Mouse (Mus musculus): ENCODE measurements around the gene Tmsb15a. TPM values are rescaled to one million over a fixed set of nuclear protein-coding genes. Genes with fewer than 3 reads are reported as not detected.
"Not testable (repeated sequence)": the region's sequence is repeated elsewhere in the genome, so short reads cannot be mapped to it uniquely, and the experiment has no call there.

Gene Tmsb15a
- total RNA-seq (2017), result not detected in 2 replicates

DNA sequence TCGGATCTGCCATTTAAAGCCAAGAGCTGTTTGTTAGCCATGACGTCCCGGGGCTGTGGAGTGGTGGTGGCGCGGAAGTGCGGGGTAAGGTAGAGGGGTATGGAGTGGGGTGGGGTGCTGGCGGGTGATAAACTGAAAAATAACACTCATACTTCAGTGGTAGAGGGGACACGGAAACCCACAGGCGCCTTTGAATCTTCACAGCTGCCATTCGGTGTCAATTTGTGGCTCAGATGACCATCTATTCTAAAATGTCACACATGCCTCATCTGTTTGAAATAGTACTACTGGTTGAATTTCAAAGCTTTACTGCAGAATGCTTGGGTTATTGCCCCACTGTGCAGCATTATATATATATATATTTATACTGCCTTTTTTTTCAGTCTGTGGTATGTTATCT lies at the start of gene Tmsb15a:
Gene Tmsb15a (minus strand): TSS at position 101 of the 400 bp plus-strand sequence.
- no peak for ATAC-seq (replicated peaks; ENCODE audit: low read depth, poor library complexity, severe bottlenecking)

DNA sequence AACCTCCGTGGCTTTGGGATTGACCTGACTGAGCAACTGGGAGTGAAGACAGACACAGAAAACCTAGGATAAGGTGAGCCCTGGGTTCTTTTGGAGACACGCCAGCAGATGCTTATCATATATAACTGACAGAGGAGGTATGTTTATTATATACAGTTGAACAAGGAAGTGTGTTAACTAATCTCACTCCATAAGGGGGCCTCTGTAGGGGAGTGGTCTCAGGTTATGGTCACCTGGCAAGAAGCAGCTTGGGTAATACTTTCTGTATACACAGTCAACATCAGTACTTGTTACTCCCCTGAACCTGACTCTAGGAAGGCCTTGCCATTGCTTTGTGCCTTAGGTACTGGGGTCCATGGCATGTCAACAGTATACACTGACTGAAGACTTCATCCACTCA lies 43.5 kb upstream of the Tmsb15a start:
- no peak for ATAC-seq (replicated peaks; ENCODE audit: low read depth, poor library complexity, severe bottlenecking)

DNA sequence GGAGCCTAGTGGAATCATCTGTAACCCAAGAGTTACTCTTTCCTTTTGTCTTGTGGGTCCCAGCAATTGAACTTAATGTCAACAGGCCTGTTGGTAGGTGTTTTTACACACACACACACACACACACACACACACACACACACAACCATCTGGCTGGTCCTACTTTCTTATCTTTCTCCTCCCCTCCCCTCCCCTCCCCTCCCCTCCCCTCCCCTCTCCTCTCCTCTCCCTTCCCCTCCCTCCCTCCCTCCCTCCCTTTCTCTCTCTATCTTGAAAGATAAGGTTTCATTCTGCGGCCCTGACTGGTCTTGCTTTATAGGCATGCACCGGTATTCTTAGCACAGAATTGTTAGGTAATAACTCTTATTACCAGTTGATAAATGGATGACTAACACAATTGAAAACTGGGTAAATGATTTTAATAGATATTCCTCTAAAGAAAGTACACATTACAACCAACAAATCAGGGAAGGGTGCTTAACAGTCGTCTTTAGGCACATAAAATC lies 43.0 kb upstream of the Tmsb15a start:
- ATAC-seq (replicated peaks; ENCODE audit: low read depth, poor library complexity, severe bottlenecking), result no peak

DNA sequence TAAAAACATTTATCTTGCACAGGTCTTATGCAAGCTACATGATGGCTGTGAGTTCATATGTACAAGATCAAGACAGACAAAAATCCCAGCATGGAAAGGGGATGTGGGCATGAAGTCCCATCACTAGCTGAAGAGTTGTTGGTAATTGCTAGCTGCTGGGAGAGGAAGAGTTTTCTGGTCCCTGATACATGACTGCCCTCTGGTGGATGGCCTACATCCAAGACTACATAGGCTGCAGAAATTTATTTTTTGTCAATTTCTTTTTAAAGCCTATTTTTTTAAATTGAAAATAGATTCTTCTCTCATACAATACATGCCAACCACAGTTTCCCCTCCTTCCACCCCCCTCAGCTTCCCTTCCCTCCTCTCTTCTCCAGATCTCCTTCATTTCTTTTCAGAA lies 36.6 kb upstream of the Tmsb15a start:
- ATAC-seq (replicated peaks; ENCODE audit: low read depth, poor library complexity, severe bottlenecking), result peak; percentile 45; the same call in 1 of the 2 replicates

DNA sequence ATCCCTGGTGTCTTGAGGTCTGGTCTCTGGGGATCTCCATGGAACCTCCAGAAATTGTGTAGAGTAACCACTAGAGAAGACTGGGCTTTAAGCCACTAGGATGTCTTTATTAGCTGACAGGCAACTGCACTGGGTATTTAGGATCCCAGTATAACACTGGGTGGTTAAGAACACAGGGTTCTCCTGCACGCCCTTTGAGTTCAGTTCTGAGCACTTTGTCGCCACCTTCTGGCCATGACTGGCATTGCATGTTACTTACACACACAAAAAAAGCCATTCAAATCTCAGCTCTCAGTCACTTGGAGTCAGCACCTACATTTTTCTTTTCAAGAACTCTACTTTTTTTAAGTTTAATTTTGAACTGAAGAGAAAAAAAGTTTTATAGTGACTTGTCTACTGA lies 27.8 kb upstream of the Tmsb15a start:
- peak; percentile 86 for ATAC-seq (replicated peaks; ENCODE audit: low read depth, poor library complexity, severe bottlenecking)

DNA sequence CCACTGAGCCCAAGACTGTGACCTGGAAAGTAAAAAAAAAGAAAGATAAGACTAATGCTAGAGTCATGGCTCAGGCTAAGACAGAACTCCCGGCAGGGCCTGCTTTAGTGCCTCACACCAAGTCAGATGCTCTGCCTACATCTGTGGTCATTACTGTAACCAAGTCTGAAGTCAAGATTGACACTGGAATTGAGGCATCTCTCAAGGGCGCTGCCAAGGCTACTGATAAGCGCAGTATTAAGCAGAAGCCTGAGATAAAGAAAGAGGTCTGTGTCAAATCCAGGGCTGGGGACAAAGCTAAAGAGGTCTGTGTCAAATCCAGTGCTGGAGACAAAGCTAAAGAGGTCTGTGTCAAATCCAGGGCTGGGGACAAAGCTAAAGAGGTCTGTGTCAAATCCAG lies 20.3 kb upstream of the Tmsb15a start:
- ATAC-seq (replicated peaks; ENCODE audit: low read depth, poor library complexity, severe bottlenecking), result not testable (repeated sequence)

DNA sequence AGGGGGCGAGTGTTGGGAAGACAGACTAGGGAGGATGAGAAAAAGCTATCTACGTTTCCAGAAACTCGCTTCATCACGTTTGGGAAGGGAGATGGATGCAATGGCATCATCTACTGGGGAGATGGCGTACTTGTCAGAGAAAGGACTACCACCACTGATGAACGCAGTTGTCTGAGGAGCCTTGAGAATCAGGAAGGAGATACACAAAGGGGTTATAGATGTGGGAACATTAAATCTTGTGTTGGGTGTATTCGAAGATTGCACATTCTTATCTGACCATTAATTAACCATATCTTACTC lies 17.9 kb upstream of the Tmsb15a start:
- peak; percentile 5; the same call in 1 of the 2 replicates for ATAC-seq (replicated peaks; ENCODE audit: low read depth, poor library complexity, severe bottlenecking)

DNA sequence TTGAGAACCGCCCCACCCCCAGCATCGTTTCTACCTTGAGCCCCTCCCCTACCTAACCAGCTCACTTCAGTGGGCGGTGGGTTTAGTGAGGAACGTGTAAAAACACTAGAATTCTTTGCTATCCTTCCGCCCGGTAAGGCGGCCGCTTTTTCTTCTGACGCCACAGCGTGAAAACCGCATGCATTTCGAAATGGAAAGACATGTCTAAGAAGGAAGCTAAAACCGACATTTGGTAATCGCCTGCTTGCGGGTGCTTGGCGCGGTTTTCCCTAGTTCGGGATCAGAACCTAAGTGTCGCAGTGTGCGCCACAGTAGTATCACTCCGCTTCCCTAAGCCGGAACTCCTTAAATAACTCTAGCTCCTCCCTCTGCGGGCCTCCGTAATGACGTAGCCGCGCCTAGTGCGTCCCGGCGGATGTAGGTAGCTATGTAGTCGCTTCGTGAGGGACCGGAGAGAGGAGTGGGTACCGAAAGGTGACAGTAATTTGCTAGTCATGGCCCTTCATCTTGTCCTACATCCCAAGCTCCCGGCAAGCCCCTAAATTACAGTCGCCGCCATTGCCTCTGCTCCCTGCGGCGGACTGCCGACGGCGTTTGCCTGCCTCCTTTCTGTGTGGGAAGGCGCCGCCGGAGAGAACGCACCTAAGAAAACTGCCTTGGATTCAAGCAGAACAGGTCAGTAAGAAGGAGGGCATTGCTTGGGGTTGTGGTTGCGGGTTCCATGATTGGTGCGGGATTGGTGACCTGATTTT lies 17.4 kb upstream of the Tmsb15a start, which contains the start of the genes Armcx5 and Gprasp1:
Gene Armcx5 (plus strand): TSS at position 430 of the 752 bp plus-strand sequence.
Gene Gprasp1 (plus strand): TSS at position 430 of the 752 bp plus-strand sequence.
- peak; percentile 100 for ATAC-seq (replicated peaks; ENCODE audit: low read depth, poor library complexity, severe bottlenecking)

DNA sequence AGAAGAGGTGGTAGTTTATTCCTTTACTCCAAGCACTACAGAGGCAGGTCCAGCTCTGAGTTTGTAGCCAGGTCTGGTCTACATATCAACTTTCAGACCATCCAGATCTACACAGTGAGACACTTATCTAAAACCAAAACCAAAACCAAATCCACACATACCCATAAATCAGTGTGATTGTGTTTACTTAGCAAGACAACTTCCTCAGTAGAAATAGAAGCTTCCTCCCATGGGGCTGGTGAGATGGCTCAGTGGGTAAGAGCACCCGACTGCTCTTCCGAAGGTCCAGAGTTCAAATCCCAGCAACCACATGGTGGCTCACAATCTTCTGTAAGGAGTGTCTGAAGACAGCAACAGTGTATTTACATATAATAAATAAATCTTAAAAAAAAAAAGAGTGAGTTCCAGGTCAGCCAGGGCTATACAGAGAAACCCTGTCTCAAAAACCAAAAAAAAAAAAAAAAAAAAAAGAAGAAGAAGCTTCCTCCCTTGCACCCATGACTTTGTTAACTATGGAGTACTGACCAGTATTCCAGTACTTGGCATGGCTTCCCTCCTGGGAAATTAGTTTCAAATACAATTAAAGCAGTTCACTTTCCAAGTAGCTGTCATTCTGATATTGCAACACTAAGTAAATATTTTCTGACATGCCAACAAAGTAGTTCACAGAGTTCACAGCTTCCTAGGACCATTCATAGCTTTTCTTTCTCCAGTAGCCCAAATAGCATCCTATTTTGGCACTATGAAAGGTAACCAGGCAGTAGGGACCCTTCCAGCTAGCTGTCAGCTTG lies 13.9 kb upstream of the Tmsb15a start:
- no peak for ATAC-seq (replicated peaks; ENCODE audit: low read depth, poor library complexity, severe bottlenecking)

DNA sequence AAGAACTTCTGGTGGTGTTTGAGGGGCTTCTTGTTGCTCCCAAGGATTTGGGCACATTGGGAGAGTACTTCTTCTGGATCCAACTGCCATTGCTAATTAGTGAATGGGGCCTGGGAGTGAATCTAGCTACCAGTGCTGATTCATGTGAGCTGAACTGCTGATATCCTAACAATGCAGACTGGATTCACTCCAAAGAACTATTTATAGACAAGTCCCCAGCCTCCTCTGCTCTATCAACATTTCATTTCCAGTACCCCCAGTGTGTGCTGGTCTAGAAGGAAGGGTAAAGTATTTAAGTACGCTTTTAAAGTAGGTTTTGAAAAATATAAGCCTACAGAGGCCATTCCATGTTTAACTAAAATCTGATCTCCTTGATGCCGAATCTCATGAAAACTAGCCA lies 12.2 kb downstream of the Tmsb15a start:
- no peak for ATAC-seq (replicated peaks; ENCODE audit: low read depth, poor library complexity, severe bottlenecking)

DNA sequence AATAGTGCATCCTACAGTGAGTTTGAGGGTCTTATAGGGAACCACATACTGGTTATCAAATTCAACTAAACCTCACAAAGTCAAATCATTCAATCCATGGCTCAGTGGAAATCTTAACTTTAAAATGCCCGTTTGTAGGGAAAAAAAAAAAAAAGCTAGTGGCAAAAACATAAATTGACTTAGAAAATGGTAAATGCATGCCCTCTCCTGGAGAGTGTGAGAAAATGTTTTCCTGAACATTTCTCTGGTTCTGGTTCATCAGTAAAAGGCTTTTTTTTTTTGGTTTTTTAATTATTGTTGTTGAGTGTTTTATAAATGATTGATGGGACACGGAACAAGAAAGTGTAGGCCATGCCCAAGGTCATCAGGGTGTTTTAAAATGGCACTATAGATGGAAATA lies 20.7 kb downstream of the Tmsb15a start:
- ATAC-seq (replicated peaks; ENCODE audit: low read depth, poor library complexity, severe bottlenecking), result no peak

DNA sequence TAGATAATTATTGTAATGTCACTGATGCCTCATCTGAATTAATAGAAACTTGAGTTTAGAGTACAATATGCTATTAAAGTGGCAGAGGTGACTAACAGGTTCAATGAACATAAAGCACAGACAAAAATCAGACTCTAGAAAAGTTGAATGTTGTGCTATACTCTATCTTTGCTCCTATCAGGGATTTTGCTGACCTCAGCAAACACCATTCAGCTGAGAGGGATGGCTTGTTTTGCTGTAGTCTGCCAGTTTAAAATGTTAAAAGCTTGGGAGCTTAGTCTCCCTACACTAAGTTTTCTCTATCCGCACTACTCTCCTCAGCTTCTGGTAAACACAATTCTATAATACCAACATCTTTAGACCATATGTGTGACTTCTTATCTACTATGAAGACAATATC lies 21.9 kb downstream of the Tmsb15a start:
- ATAC-seq (replicated peaks; ENCODE audit: low read depth, poor library complexity, severe bottlenecking), result no peak

DNA sequence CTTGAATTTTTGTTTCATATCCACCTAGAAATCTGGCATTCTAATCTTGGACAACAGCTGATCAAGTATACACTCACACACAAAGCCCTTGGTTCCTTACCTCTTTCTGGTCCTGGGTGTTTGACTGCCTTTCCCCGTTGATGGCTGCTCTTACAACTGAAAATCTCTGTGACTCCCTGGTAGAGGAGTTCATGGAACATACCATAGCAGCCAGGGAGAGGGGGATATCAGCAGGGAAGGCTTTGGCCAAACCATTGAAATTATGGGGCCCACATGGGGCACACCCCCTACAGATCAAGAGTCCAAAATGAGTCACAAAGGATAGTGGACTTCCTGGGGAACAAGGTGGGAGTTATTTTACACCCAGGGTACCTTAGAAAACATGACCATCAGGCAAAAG lies 31.4 kb downstream of the Tmsb15a start, which contains the start of gene Tcp11x2:
Gene Tcp11x2 (minus strand): TSS at position 158 of the 400 bp plus-strand sequence.
- no peak for ATAC-seq (replicated peaks; ENCODE audit: low read depth, poor library complexity, severe bottlenecking)

DNA sequence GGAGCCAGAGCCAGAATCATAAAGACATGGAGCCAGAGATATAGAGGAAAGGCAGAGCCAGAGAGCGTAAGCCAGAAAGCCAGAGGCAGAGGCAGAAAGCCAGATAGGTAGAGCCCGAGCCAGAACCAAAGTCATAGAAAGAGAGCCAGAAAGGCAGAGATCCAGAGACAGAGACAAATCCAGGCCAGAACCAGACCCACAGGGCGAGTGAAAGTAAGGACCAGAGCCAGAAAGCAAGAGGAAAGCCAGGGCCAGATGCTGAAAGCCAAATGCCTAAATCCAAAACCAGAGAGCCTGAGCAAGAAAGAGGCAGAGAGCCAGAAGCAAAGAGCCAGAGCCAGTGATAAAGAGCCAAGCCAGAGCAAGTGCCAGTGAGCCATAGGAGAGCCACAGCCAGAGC lies 37.3 kb downstream of the Tmsb15a start:
- ATAC-seq (replicated peaks; ENCODE audit: low read depth, poor library complexity, severe bottlenecking), result no peak

DNA sequence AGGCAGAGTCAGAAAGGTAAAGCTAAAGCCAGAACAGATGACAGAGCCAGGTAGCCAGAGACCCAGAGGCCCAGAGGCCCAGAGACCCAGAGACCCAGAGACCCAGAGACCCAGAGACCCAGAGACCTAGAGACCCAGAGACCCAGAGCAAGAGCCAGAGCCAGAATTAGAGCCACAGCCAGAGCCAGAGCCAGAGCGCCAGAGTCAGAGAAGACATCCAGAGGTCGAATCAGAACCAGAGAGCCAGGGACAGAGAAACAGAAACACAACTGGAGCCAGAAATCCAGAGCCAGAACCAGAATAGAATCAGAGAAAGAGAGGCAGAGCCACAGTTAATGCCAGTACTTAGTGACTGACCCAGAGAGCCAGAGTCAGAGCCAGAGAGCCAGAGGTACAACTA lies 43.2 kb downstream of the Tmsb15a start:
- ATAC-seq (replicated peaks; ENCODE audit: low read depth, poor library complexity, severe bottlenecking), result no peak

Other genes starting within 250 kb of the Tmsb15a start
- gene AV320801, start 230.7 kb downstream of the Tmsb15a start, total RNA-seq (2017), result not detected in 2 replicates
- gene Nxf7, start 126.5 kb downstream of the Tmsb15a start, total RNA-seq (2017), result 0.05 and 0.87 TPM in 2 replicates
- gene Prame, start 97.6 kb downstream of the Tmsb15a start, total RNA-seq (2017), result not detected in 2 replicates
- gene Tcp11x2, start 31.5 kb downstream of the Tmsb15a start, total RNA-seq (2017), result not detected in 2 replicates
- 9.9 and 11.7 TPM in 2 replicates for gene Armcx5, start 17.5 kb upstream of the Tmsb15a start, total RNA-seq (2017)
- 31.2 and 45.9 TPM in 2 replicates for gene Gprasp1, start 17.5 kb upstream of the Tmsb15a start, total RNA-seq (2017)
- 32.7 and 45.9 TPM in 2 replicates for gene Bhlhb9, start 72.3 kb upstream of the Tmsb15a start, total RNA-seq (2017)
- 2.0 and 2.3 TPM in 2 replicates for gene Gprasp2, start 113.8 kb upstream of the Tmsb15a start, total RNA-seq (2017)

All from common myeloid progenitor, adult 5-6 weeks (primary cell).